Mouse (Mus musculus) embryo, embryonic 10.5 days (tissue): Measurements from ENCODE around the gene Ctcf.

ENCODE experiments used
- DNase-seq: peaks from one replicate; pipeline ENCODE4 v3.0.0-alpha.2; 2015; ENCODE audit warnings: low spot score

Gene Ctcf

GRCm38 (mm10) chr8:105700966-105701824 lies 64.8 kb downstream of the Ctcf start, which contains the start of the genes Acd and Pard6a:
TSS of gene Acd (minus strand) at chr8:105701102.
TSS of gene Pard6a (plus strand) at chr8:105701148.
- peak; percentile 97 for DNase-seq

- DNase-seq: peak; percentile 10
Observed at GRCm38 (mm10) chr8:105702001-105702401, 65.6 kb downstream of the Ctcf start.

GRCm38 (mm10) chr8:105702731-105703415 lies 66.5 kb downstream of the Ctcf start:
- DNase-seq: no peak

GRCm38 (mm10) chr8:105704146-105704812 lies 67.9 kb downstream of the Ctcf start:
- no peak for DNase-seq

- DNase-seq: no peak
Observed at GRCm38 (mm10) chr8:105704955-105705354, 68.6 kb downstream of the Ctcf start.

- DNase-seq: no peak
Observed at GRCm38 (mm10) chr8:105706426-105706825, 70.1 kb downstream of the Ctcf start.

- DNase-seq: peak; percentile 98
Observed at GRCm38 (mm10) chr8:105707498-105708403, 71.4 kb downstream of the Ctcf start, which contains the start of the genes 4933405L10Rik and Enkd1. TSS of gene 4933405L10Rik (plus strand) at chr8:105707655. TSS of gene Enkd1 (minus strand) at chr8:105708210.

GRCm38 (mm10) chr8:105708675-105709074 lies 72.3 kb downstream of the Ctcf start:
- no peak for DNase-seq

GRCm38 (mm10) chr8:105709317-105709716 lies 72.9 kb downstream of the Ctcf start:
- DNase-seq: no peak

GRCm38 (mm10) chr8:105712286-105712685 lies 75.9 kb downstream of the Ctcf start:
- DNase-seq: no peak

GRCm38 (mm10) chr8:105714139-105714538 lies 77.8 kb downstream of the Ctcf start:
- peak; percentile 95 for DNase-seq

- DNase-seq: no peak
Observed at GRCm38 (mm10) chr8:105715042-105715441, 78.7 kb downstream of the Ctcf start.

- DNase-seq: no peak
Observed at GRCm38 (mm10) chr8:105716302-105716945, 80.1 kb downstream of the Ctcf start.

- no peak for DNase-seq
Observed at GRCm38 (mm10) chr8:105719637-105720036, 83.3 kb downstream of the Ctcf start.

GRCm38 (mm10) chr8:105722861-105723260 lies 86.5 kb downstream of the Ctcf start:
- DNase-seq: no peak

GRCm38 (mm10) chr8:105725726-105726125 lies 89.4 kb downstream of the Ctcf start:
- no peak for DNase-seq

- no peak for DNase-seq
Observed at GRCm38 (mm10) chr8:105727397-105728124, 91.2 kb downstream of the Ctcf start.

GRCm38 (mm10) chr8:105732186-105732585 lies 95.8 kb downstream of the Ctcf start:
- no peak for DNase-seq
